Mouse (Mus musculus): ENCODE data around the gene Txnrd2.

GRCm38 (mm10) chr16:18458661-18459060 lies 32.5 kb downstream of the Txnrd2 start:
- TF ChIP-seq CTCF (IDR thresholded peaks at IDR 0.05; ENCODE audit: low read depth) (no peak), EP300 (IDR thresholded peaks at IDR 0.05; ENCODE audit: low read depth) (no peak)
